Mouse (Mus musculus): ENCODE measurements around the gene Tmem221.

Tmem221 gene

GRCm38 (mm10) chr8:71558071-71558957, at the start of gene Tmem221:
TSS of gene Tmem221 (minus strand) at chr8:71558871.
- DNase-seq = no peak

- DNase-seq = no peak
Observed at GRCm38 (mm10) chr8:71604021-71604420, 45.4 kb upstream of the Tmem221 start.

GRCm38 (mm10) chr8:71602666-71603334, 44.1 kb upstream of the Tmem221 start:
- DNase-seq = peak; percentile 89 to 95

GRCm38 (mm10) chr8:71601939-71602665, 43.4 kb upstream of the Tmem221 start:
- no peak for DNase-seq

- no peak for DNase-seq
Observed at GRCm38 (mm10) chr8:71598841-71599240, 40.2 kb upstream of the Tmem221 start.

GRCm38 (mm10) chr8:71598375-71598774, 39.7 kb upstream of the Tmem221 start:
- DNase-seq = no peak

- no peak for DNase-seq
Observed at GRCm38 (mm10) chr8:71597451-71597850, 38.8 kb upstream of the Tmem221 start, which contains the start of gene Fam129c. TSS of gene Fam129c (plus strand) at chr8:71597648.

- peak in 1 of 2 experiments; percentile 28 for DNase-seq
Observed at GRCm38 (mm10) chr8:71596798-71597197, 38.1 kb upstream of the Tmem221 start.

GRCm38 (mm10) chr8:71596384-71596783, 37.7 kb upstream of the Tmem221 start:
- no peak for DNase-seq

GRCm38 (mm10) chr8:71595862-71596261, 37.2 kb upstream of the Tmem221 start:
- DNase-seq = peak; percentile 78 to 90

- no peak for DNase-seq
Observed at GRCm38 (mm10) chr8:71594324-71594722, 35.7 kb upstream of the Tmem221 start.

- DNase-seq = peak in 1 of 2 experiments; percentile 19
Observed at GRCm38 (mm10) chr8:71593556-71594323, 35.1 kb upstream of the Tmem221 start.

- peak; percentile 80 to 84 for DNase-seq
Observed at GRCm38 (mm10) chr8:71592374-71593170, 33.9 kb upstream of the Tmem221 start.

GRCm38 (mm10) chr8:71591471-71592373, 33.1 kb upstream of the Tmem221 start, which contains the start of gene Pgls:
TSS of gene Pgls (plus strand) at chr8:71592176.
- DNase-seq = peak; percentile 94 to 95

GRCm38 (mm10) chr8:71591017-71591416, 32.3 kb upstream of the Tmem221 start:
- no peak for DNase-seq

- DNase-seq = no peak
Observed at GRCm38 (mm10) chr8:71588762-71589161, 30.1 kb upstream of the Tmem221 start.

- DNase-seq = peak in 1 of 2 experiments; percentile 59
Observed at GRCm38 (mm10) chr8:71586891-71587290, 28.2 kb upstream of the Tmem221 start.

- no peak for DNase-seq
Observed at GRCm38 (mm10) chr8:71580201-71580600, 21.5 kb upstream of the Tmem221 start.

- DNase-seq = no peak
Observed at GRCm38 (mm10) chr8:71579476-71579875, 20.8 kb upstream of the Tmem221 start.

GRCm38 (mm10) chr8:71579009-71579408, 20.3 kb upstream of the Tmem221 start:
- DNase-seq = no peak

All from kidney, adult 8-10 months (tissue).